Mouse (Mus musculus) adipocyte (in vitro differentiated cells): Measurements from ENCODE around the gene Nphp1.

ENCODE experiments used
- DNase-seq: peaks from one replicate; pipeline ENCODE4 v3.0.0-alpha.2; 2016; ENCODE audit warnings: low spot score

Gene Nphp1

DNA sequence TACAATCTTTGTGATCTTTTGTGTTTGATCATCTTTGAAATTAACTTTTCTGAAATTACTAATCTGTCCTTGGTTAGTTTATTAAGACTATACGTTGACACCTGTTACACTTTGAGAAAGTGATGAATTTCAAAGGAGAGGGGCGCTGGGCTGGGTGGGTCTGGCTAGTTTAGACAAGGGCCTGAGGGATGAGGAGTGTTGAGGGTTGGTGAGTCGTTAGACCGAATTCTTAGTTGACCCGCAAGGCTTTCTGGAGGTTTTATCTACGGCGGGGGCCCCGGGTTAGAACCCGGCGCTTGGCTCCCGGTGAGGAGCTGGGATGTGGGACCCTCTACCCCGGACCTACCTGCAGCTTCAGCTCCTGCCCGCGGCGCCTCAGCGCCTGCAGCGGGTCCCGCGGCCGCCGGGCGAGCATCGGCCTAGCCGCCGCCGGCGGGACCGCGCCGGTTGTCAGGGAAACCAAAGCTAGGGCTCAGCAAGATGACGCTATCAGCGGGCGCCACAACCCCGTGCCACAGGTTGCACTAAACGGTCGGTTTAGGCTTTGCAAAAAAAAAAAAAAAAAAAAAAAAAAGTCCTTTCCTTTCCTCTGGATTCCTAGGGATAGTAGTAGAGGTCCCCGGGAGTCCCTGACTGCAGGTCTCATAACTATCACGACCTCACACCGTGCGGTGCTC lies at the start of gene Nphp1:
Gene Nphp1 (minus strand): TSS at position 458 of the 677 bp plus-strand sequence.
- DNase-seq: peak; percentile 82

DNA sequence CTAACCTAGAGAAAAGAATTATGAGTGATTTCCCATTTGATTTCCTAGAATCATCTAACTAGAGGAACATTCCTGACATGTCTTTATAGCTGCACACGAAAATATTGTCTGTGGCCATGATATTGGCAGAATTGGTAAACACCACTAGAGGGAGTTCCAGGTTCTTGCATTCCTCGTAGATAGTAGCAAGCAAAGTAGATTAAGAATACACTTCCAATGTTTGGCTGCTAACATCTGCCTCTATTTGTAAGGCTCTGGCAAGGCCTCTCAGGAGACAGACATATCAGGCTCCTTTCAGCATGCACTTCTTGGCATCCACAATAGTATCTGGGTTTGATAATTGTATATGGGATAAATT lies 44.1 kb upstream of the Nphp1 start:
- peak; percentile 70 for DNase-seq

DNA sequence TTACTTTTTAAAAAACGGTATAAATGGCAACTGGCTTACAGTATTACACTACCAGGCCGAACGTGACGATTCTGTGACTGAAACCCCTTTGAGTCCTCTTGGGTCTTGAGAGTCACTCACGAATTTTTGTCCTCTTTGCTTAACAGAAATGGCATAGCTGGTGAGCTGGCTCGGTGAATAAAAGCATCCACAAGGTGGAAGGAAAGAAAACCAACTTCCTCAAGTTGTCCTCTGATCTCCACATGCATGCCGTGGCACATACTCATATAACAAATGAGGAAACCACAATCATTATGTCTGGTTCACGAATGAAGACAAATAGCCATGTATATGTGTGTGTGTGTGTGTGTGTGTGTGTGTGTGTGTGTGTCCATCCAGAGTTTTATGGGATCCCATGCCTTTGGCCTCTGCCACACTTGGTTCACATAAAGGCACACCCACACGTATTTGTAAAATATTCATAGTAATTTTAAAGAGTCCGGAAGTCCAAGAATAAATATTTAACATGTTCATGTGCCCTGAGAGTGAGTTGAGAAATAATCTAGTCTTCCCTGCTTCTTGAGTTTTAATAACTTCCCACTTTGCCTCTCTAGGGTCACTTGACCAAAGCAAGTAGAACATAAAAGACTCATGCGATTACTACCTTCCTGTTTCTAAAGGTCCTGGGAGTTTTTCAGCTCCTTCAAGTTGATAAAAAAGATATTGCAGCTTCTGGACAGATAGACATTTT lies 43.6 kb upstream of the Nphp1 start:
- no peak for DNase-seq

DNA sequence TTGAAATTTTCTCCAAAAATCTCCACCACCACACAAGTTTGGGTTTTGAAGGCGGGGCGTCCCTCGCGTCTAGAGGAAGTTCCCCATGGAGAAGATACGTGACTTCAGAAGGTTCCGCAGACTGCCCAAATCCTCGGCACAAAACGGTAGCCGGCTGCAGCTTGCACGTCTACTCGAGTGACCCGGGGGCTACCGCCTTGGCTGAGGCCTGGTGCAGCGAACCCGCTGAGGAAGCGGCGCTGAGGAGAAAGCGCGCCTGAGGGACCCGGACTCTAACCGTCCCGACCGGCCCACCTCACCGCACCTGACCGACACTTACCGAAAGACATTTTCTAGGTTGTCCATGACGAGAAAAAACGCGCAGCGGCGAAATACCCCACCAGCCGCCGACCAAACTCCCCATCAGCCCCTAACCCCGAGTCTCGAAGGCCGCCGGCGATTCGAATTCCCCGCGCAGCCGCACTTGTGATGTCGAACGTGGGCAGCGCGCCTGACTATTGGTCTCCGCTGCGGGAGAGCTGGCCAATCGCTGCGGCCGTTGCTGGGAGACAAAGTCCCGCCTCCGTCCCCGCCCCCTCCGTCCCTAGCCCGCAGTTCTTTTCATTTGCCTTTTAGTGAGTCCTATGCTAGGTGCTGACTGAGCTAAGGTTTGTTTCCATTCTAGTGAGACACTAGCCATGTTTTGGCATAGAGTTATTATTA lies 42.9 kb upstream of the Nphp1 start, which contains the start of gene Bub1:
Gene Bub1 (minus strand): TSS at position 465 of the 702 bp plus-strand sequence.
- DNase-seq: peak; percentile 95

DNA sequence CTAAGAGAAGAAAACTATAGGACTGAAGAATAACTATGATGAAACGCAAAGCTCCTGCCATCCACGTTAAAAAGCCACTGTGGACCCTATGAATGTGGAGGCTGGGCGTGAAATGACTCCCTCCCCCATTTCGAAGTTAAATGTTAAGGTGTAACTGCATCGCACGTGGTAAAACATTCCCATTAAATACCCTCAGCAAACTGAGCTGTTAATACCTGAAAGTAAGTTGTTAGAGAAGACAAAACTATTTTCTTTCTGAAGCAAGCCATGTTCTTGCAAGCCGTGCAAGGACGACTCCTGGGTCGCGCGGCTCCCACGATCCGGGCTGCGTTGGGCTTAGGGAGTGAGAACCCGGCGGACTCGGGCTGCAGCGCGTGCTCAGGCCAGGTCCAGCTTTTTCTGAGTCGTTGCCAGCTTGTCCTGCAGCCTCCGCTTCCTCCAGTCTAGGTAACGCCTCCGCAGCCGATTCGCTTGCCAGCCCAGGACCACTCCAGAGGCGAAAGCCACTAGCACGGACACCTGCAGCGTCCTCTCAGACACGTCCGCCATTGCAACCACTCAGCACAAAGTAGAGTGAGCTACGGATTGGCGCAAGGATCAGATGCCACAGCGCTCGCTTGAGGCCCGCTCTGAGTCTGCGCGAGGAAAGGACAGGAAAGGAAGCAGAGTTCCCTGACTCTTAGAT lies 3.4 kb upstream of the Nphp1 start, which contains the start of gene Mtln:
Gene Mtln (minus strand): TSS at position 570 of the 685 bp plus-strand sequence.
- peak; percentile 83 for DNase-seq

DNA sequence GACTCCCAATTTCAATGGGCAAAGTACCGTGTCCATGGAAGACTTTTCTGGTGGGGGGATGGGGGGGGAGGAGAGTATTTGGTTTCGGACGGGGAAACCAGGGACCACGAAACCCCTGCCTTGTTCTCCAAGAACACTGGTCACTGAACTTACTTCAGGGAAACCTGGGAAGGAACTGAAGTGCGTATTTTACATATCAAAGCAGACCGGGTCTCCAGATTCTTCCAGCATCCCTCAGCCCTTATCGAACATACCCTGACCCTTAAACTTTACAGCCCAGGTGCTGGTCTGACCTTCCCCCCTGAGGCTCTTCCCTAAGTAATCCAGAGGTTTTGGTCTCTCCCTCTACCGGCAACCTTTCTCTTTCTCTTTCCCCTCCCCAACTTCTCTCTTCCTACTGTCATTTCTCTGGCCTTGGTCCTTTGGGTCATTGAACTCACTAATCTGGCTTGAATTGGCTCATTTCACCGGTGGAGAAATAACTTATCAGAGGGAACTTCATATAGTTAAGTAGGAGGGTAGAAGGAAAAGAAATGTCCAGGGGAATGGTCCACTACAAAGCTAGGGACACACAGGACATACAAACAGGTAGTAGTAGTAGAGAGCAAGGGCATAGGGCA lies 1.1 kb upstream of the Nphp1 start:
- no peak for DNase-seq

- DNase-seq: no peak
Measured at GRCm38 (mm10) chr2:127789138-127789537, 441 bp upstream of the Nphp1 start.

GRCm38 (mm10) chr2:127787226-127787625 lies 1.5 kb downstream of the Nphp1 start:
- DNase-seq: no peak

GRCm38 (mm10) chr2:127778451-127778850 lies 10.2 kb downstream of the Nphp1 start:
- DNase-seq: no peak

DNA sequence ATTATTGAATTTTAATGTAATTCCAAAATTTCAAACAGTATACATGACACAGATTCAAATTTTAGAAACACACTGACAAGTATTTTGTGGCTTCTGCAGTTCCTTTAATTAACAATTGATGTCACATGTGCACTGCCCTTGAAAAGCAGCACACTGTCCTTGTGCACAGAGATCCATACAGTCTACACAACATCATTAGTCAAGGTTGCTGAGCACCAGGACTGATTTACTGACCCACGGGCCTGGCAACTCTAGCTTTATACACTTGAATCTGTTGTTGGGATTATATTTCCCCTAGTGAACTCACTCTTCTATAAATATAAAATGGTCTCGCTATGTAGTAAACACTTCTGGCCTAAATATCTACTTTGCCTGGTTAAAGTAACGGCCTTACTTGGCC lies 13.7 kb downstream of the Nphp1 start:
- DNase-seq: no peak

DNA sequence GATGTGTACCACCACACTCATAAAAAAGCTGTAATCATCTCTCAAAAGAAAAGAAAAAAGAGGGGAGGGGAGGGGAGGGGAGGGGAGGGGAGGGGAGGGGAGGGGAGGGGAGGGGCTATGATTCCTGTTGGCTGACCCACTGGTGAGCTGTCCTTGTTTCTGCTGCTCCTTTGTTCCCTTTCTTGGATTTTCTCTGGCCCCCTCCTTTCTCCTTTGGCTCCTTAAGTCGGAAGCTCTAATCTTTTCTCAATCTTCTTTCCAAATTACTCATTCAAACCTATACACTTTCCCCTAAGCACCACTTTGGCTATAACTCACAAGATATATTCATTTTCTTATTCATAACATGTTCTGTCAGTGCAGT lies 14.1 kb downstream of the Nphp1 start:
- DNase-seq: no peak

GRCm38 (mm10) chr2:127773938-127774577 lies 14.6 kb downstream of the Nphp1 start:
- DNase-seq: no peak

GRCm38 (mm10) chr2:127761587-127761986 lies 27.1 kb downstream of the Nphp1 start:
- no peak for DNase-seq

- DNase-seq: no peak
Measured at GRCm38 (mm10) chr2:127760429-127761000, 28.2 kb downstream of the Nphp1 start.

DNA sequence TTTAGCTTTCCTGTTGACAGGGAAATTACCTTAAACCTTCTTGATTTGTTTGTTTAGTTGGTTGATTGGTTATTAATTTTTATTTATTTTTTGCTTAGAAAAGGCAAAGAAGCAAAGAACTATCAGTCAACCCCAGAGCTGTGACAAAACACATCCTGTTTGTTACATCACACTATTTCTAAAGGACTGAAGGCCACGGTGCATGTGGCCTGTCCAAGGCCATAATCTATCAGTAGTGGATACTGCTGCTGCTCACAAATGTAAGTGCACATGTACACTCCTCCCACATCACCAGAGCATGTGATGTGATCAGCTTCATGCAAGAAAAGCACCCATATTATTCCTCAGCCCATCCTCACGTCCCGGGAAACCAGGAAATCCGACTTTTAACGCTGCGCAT lies 28.7 kb downstream of the Nphp1 start:
- no peak for DNase-seq

DNA sequence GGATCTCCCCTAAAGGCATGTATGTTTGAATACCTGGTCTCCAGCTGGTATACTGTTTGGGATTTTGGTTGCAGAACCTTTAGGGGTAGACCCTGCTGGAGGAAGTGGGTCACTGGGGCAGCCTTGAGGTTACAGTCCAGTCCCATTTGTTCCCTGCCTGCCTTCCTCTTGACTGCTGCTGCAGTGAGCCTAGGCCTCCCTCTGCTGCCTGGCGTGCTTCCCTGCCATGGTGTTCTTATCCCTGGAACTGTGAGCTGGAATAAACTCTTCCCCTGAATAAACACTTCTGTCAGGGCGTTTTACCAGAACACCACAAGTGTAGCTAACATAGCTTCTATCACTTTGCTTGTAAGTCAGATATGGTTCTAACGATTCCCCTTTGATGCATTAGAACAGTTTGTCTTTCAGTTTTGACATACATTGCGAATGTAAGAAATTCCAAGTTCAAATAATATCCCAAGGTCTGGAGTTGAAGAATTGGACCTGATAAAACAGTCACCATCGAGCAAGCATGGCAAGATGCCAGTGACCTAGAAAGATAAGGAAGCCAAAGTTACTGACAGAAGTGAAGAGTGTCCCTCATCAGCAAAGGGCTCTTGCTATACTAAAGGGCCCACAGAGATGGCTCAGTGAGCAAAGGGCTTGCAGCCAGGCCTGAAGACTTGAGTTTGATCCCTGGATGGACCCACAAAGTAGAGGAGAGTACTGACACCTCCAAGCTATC lies 29.4 kb downstream of the Nphp1 start:
- peak; percentile 45 for DNase-seq

GRCm38 (mm10) chr2:127757171-127757570 lies 31.5 kb downstream of the Nphp1 start:
- no peak for DNase-seq

DNA sequence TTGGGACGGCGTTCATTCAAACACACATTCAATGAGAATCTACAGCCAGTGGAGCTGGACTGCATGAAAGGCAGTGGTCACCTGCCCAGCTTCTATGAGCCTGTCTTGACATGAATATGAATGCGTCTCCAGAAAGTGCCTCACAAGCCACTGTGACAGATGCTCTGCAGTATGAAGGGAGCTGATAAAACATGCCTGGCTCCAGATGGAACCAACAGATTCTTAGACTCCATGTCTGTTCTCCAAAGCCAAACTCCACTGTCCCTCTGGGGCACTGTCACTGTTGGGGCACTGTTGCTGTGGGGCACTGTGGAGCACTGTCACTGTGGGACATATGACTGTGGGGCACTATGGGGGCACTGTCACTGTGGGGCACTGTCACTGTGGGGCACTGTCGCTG lies 34.6 kb downstream of the Nphp1 start:
- DNase-seq: no peak

DNA sequence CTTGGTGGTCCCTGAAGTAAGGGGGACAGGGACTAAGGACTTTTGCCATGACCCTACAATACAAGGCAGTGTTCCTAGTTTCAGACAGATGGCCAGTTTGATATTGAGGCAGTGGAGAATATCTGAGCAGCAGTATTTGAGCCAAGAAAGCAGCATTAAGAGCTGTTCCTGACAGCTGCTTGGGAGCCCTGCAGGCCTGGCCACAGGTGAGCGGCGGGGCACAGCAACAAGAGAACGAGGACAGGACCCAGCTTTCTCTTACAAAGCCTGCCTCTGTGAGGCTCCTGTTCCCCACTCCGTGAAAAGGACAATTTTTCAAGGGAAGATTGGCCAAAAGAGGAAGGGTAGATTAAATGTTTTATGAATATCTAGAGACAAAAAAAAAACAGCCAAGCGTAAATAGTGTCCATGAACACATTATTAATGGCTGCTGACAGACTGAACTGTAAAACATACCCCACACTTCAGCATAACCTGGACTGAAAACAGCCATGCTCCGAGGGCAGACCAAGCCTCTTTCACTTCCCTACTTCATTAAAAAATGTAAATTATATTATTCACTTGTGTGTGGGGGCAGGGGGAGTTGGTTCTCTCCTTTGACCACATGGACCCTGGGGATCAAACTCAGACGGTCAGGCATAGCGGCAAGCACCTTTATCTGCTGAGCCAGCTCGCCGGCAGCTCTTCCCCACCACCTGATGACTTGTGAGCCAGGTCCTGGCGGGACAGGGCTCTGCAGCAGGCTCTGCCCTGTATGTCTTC lies 36.7 kb downstream of the Nphp1 start:
- no peak for DNase-seq

- DNase-seq: peak; percentile 75
Measured at GRCm38 (mm10) chr2:127749376-127749775, 39.3 kb downstream of the Nphp1 start.
